Mouse (Mus musculus) limb, embryonic 11.5 days (tissue): ENCODE data around the gene Gm47283. TPM values are rescaled to one million over a fixed set of nuclear protein-coding genes. Genes with fewer than 3 reads are reported as not detected.
A peak's percentile ranks its signal among the peaks of the same experiment; 100 is the strongest.
"Not testable (repeated sequence)": the region's sequence is repeated elsewhere in the genome, so short reads cannot be mapped to it uniquely, and the experiment has no call there.

Experiments used
- ATAC-seq: fragments of 200-750 bp; cut with Nextera tagmentation; 2 replicates; pipeline ENCODE4 v1.8.0; 2017; ENCODE audit warnings: low read depth; ENCODE audit not compliant: insufficient number of reproducible peaks, low FRiP score, low TSS enrichment
- DNase-seq: peaks from one replicate; pipeline ENCODE4 v3.0.0-alpha.2; 2015; ENCODE audit warnings: low spot score
- H3K27ac ChIP-seq: fragments of 300-500 bp; sonication (generic); replicated peaks from 2 replicates; pipeline ENCODE4 v1.5.1; 2014; ENCODE audit warnings: low read depth, mild to moderate bottlenecking, low read length
- H3K27me3 ChIP-seq: fragments of 300-500 bp; sonication (generic); 2 replicates; pipeline ENCODE4 v1.6.1; 2014; ENCODE audit warnings: mild to moderate bottlenecking, low read length, mixed read lengths; ENCODE audit not compliant: control insufficient read depth, insufficient read depth
- H3K36me3 ChIP-seq: fragments of 300-500 bp; sonication (generic); 2 replicates; pipeline ENCODE4 v1.6.1; 2014; ENCODE audit warnings: mild to moderate bottlenecking, low read length, moderate library complexity, mixed read lengths; ENCODE audit not compliant: control insufficient read depth, insufficient read depth
- H3K4me1 ChIP-seq: fragments of 300-500 bp; sonication (generic); 2 replicates; pipeline ENCODE4 v1.6.1; 2014; ENCODE audit warnings: low read length, mixed read lengths; ENCODE audit not compliant: control insufficient read depth, insufficient read depth
- H3K4me2 ChIP-seq: fragments of 300-500 bp; sonication (generic); 2 replicates; pipeline ENCODE4 v1.6.1; 2014; ENCODE audit warnings: low read depth, mild to moderate bottlenecking, moderate library complexity; ENCODE audit not compliant: severe bottlenecking
- H3K4me3 ChIP-seq: fragments of 300-500 bp; sonication (generic); 2 replicates; pipeline ENCODE4 v1.5.1; 2014; ENCODE audit warnings: low read depth, low read length
- H3K9ac ChIP-seq: fragments of 300-500 bp; sonication (generic); 2 replicates; pipeline ENCODE4 v1.6.1; 2014; ENCODE audit warnings: mild to moderate bottlenecking, low read length
- H3K9me3 ChIP-seq: fragments of 300-500 bp; sonication (generic); 2 replicates; pipeline ENCODE4 v1.6.1; 2016; ENCODE audit warnings: low read length; ENCODE audit not compliant: control insufficient read depth
- WGBS: fragments of 180-500 bp; shearing (Covaris S2); extraction: QIAGEN DNeasy Blood & Tissue Kit; methylation state at CpG from one replicate; pipeline ENCODE4 v1.1.7; 2014; 5-methylcytosine and 5-hydroxymethylcytosine counted together
- polyA plus RNA-seq: library from polyadenylated mRNA; unstranded; fragments of >200 nt; fragmentation: Nextera tagmentation; extraction: Ambion mirVana; gene quantifications from 2 replicates; pipeline ENCODE4 v1.2.1, GENCODE M21; 2014

Gene Gm47283
- polyA plus RNA-seq = not detected in 2 replicates

- not testable (repeated sequence) for DNase-seq, H3K4me3 ChIP-seq, H3K4me2 ChIP-seq, H3K27ac ChIP-seq, ATAC-seq, H3K27me3 ChIP-seq, H3K36me3 ChIP-seq, H3K9me3 ChIP-seq, H3K4me1 ChIP-seq, H3K9ac ChIP-seq
- WGBS = no CpG with 5 or more reads among the region's 48 CpGs
These were observed at the start of gene Gm47283 for GRCm38 (mm10) chrY:90784438-90784837. TSS of gene Gm47283 (plus strand) at chrY:90784738.

GRCm38 (mm10) chrY:90735181-90735895 lies 49.2 kb upstream of the Gm47283 start:
- ATAC-seq, H3K27me3 ChIP-seq, H3K4me3 ChIP-seq, H3K9ac ChIP-seq, H3K4me1 ChIP-seq, H3K27ac ChIP-seq, H3K4me2 ChIP-seq, DNase-seq: not testable (repeated sequence)
- peaks cover 19% of the 10 kb centered on the region for H3K36me3 ChIP-seq
- 70% methylated on average over 4 of the region's 5 CpGs for WGBS
- peaks cover 22% of the 10 kb centered on the region for H3K9me3 ChIP-seq

- H3K9me3 ChIP-seq = peaks cover 29% of the 10 kb centered on the region
- H3K9ac ChIP-seq, H3K27ac ChIP-seq, H3K4me2 ChIP-seq, H3K27me3 ChIP-seq, ATAC-seq, H3K4me1 ChIP-seq, H3K4me3 ChIP-seq: not testable (repeated sequence)
- DNase-seq = peak; percentile 41
- WGBS = 82% methylated on average over 6 of the region's 9 CpGs
- H3K36me3 ChIP-seq = peaks cover 25% of the 10 kb centered on the region
These were observed 48.1 kb upstream of the Gm47283 start for GRCm38 (mm10) chrY:90736217-90737000.

GRCm38 (mm10) chrY:90737606-90738430 lies 46.7 kb upstream of the Gm47283 start:
- Histone ChIP-seq H3K9ac (no peak overlapping the region), H3K9me3 (peaks cover 41% of the 10 kb centered on the region), H3K27me3 (no peaks in the 10 kb centered on the region), H3K27ac (no peak overlapping the region), H3K4me1 (no peaks in the 10 kb centered on the region), H3K4me2 (no peak overlapping the region), H3K4me3 (no peak overlapping the region), H3K36me3 (peaks cover 38% of the 10 kb centered on the region)
- ATAC-seq (no peak), DNase-seq (no peak)
- WGBS = 72% methylated on average over 3 of the region's 7 CpGs

GRCm38 (mm10) chrY:90738431-90738680 lies 46.2 kb upstream of the Gm47283 start:
- Histone ChIP-seq H3K9me3 (peaks cover 42% of the 10 kb centered on the region), H3K27ac (no peak overlapping the region), H3K4me2 (no peak overlapping the region), H3K9ac (no peak overlapping the region), H3K36me3 (peaks cover 38% of the 10 kb centered on the region), H3K4me1 (no peaks in the 10 kb centered on the region), H3K27me3 (no peaks in the 10 kb centered on the region), H3K4me3 (no peak overlapping the region)
- no peak for ATAC-seq
- no peak for DNase-seq
- WGBS = 88% methylated on average over 1 of the region's 1 CpGs

GRCm38 (mm10) chrY:90738841-90739530 lies 45.6 kb upstream of the Gm47283 start:
- H3K4me3 ChIP-seq, H3K4me1 ChIP-seq, H3K27me3 ChIP-seq, H3K4me2 ChIP-seq, H3K9ac ChIP-seq, H3K27ac ChIP-seq: not testable (repeated sequence)
- WGBS = 75% methylated on average over 28 of the region's 28 CpGs
- peaks cover 38% of the 10 kb centered on the region for H3K36me3 ChIP-seq
- ATAC-seq = peak; percentile 53
- peak; percentile 83 for DNase-seq
- peaks cover 42% of the 10 kb centered on the region for H3K9me3 ChIP-seq

GRCm38 (mm10) chrY:90739531-90740012 lies 45.0 kb upstream of the Gm47283 start:
- Histone ChIP-seq H3K9me3 (peaks cover 48% of the 10 kb centered on the region), H3K36me3 (peaks cover 42% of the 10 kb centered on the region)
- H3K4me3 ChIP-seq, H3K4me1 ChIP-seq, H3K4me2 ChIP-seq, H3K9ac ChIP-seq, H3K27me3 ChIP-seq, H3K27ac ChIP-seq: not testable (repeated sequence)
- ATAC-seq = peak; percentile 4; the same call in 1 of the 2 replicates
- 56% methylated on average over 11 of the region's 11 CpGs for WGBS
- DNase-seq = peak; percentile 67
